Mouse (Mus musculus): ENCODE measurements around the gene Plekha7. TPM values are rescaled to one million over a fixed set of nuclear protein-coding genes. Genes with fewer than 3 reads are reported as not detected.

The Plekha7 gene
- polyA plus RNA-seq, 1 experiment from 2014 or later: 10.4 TPM

DNA sequence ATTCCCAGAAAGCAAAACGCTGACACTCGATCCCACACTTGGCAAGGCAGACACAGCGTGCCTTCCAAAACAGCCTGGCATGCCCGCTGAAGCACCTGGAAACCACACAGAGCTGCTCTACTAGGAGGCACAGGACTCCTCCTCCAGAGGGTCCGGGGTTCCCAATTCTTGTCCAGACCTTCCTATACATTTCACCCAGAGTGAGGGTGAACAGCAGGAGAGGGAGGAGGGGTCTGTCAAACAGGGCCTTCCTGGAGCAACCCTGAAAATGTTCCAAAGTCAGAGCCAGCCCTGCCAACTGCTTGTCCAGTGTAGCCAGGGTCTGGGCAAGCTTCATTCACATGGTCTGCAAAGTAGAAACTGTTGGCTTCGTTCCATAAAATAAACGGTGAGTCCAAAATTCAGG, 81.3 kb downstream of the Plekha7 start:
- no peak for ATAC-seq (ENCODE audit: low FRiP score, low read depth)
- WGBS: 86% methylated on average over 7 of the region's 7 CpGs
- H3K27ac ChIP-seq: no peak overlapping the region

DNA sequence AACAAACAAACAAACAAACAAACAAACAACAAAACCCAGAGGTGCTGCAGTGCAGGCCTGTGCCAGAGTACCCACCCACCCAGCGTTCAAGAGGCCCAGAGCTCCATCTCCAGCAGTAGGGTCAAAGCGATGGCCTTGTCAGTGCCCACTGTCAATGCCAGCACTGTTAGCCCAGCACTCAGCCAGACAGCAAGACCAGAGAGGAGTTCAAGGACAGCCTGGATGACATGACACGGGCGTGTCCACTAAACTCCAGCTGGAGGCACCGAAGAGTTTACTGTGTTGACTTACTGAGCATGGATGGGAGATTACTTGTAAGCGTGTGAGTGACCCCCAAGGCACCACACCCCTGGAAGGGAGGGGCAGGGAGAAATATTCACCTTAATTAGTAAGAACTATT, 81.9 kb downstream of the Plekha7 start:
- 94% methylated on average over 6 of the region's 6 CpGs for WGBS
- no peak overlapping the region for H3K27ac ChIP-seq
- H3K9ac ChIP-seq: no peak overlapping the region
- H3K4me1 ChIP-seq: peaks cover 17% of the 10 kb centered on the region
- no peaks in the 10 kb centered on the region for H3K27me3 ChIP-seq (replicated peaks)
- H3K36me3 ChIP-seq: no peaks in the 10 kb centered on the region
- no peak overlapping the region for H3K4me3 ChIP-seq
- no peaks in the 10 kb centered on the region for H3K9me3 ChIP-seq
- no peak overlapping the region for H3K4me2 ChIP-seq (replicated peaks)
- no peak for ATAC-seq (ENCODE audit: low FRiP score, low read depth)

More for the DNA sequence above, 81.3 kb downstream of the Plekha7 start:
- Histone ChIP-seq H3K9me3 (no peaks in the 10 kb centered on the region), H3K4me2 (replicated peaks) (no peak overlapping the region), H3K36me3 (no peaks in the 10 kb centered on the region), H3K4me3 (no peak overlapping the region), H3K27me3 (replicated peaks) (no peaks in the 10 kb centered on the region), H3K9ac (no peak overlapping the region), H3K4me1 (peaks cover 12% of the 10 kb centered on the region)

DNA sequence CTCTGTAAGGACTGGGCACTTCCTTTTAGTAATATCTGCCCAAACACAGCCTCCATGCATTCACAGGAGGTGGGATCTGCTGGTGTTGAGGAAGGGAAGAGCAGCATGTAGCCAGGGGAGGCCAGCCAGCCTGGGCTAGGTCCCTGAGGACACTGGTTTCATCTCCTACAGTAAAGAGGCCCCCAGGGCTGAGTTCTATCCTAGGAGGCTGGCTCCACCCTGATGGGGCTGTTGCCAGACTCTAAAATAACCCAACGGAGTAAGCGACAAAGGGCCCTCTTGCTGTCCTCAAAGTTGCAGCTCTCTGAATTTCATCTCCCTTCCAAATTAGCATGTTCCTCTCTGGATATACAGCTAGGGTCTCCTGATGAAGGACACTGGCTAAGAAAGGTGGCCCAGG, 83.6 kb downstream of the Plekha7 start:
- H3K27me3 ChIP-seq (replicated peaks): no peaks in the 10 kb centered on the region
- no peak overlapping the region for H3K4me2 ChIP-seq (replicated peaks)
- no peaks in the 10 kb centered on the region for H3K9me3 ChIP-seq
- 74% methylated on average over 2 of the region's 2 CpGs for WGBS
- no peak overlapping the region for H3K27ac ChIP-seq
- no peak overlapping the region; the same call in 1 of the 2 replicates for H3K9ac ChIP-seq
- ATAC-seq (ENCODE audit: low FRiP score, low read depth): no peak
- peaks cover 20% of the 10 kb centered on the region for H3K4me1 ChIP-seq
- H3K4me3 ChIP-seq: no peak overlapping the region
- H3K36me3 ChIP-seq: no peaks in the 10 kb centered on the region

DNA sequence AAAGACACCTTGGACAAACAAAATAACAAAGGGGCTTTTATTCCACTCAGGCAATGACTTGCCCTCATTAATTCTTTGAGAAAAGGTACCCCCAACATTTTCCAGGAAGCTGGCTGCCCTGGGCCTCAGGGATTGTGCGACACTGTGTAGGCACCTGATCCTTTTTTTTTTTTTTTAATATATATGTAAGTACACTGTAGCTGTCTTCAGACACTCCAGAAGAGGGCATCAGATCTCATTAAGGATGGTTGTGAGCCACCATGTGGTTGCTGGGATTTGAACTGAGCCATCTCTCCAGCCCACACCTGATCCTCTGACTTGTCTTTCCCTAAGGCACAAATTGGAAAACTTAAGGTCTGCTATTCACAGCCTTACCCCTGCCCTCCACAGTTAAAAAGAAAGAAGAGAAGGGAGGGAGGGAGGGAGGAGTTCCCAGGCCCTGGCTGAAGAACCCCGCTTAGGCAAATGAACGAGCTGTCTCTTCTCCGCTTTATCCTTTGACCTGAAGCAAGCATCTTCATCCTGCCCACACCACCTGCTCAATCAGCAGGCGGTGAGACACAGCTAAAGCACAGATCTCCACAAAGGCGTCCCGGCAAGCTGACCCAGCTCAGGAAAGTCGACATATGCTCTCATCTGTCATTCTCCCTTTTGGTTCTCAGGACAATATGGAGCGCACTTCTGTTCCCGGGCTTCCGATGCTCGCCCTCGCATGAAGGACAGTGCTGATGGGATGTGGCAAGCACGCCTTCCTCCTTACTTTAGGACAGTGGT, 85.0 kb downstream of the Plekha7 start:
- Histone ChIP-seq H3K4me2 (replicated peaks) (no peak overlapping the region), H3K4me3 (no peak overlapping the region), H3K9ac (no peak overlapping the region), H3K36me3 (no peaks in the 10 kb centered on the region), H3K27me3 (replicated peaks) (no peaks in the 10 kb centered on the region), H3K9me3 (no peaks in the 10 kb centered on the region), H3K4me1 (peaks cover 20% of the 10 kb centered on the region), H3K27ac (no peak overlapping the region)
- whole genome bisulfite sequencing: 35% methylated on average over 14 of the region's 14 CpGs
- ATAC-seq (ENCODE audit: low FRiP score, low read depth): no peak

DNA sequence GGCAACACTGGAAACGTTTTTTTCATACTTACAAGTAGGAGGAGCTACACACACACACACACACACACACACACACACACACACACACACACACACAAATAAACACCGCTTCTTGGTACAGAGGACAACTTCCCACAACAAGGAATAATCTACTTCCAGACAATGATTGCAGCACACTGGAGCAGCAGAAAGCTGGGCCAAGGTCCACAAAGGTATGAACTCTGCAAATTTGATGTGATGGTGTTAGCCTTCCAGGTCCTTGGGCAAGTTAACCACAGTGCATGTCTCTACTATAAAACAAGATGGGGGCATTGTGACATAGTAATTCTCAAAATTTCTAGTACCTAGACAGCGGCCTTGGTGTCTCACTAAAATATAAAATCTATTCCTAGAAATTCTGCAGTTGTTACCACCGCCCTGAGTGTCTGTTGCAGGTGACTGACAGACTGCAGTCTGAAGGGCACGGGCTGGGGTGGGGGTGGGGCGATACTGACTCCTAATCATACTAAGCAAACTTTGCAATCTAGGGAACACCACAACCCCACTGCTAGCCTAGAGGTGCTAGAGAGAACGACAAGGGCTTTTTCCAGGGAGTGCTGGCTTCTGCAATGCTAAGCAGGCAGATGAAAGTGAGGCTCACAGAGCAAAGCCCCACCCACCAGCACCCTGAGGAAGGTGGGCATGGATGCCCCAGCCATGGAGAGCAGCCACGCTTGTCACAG, 85.7 kb downstream of the Plekha7 start:
- Histone ChIP-seq H3K9me3 (no peaks in the 10 kb centered on the region), H3K27me3 (replicated peaks) (no peaks in the 10 kb centered on the region), H3K4me2 (replicated peaks) (no peak overlapping the region), H3K9ac (no peak overlapping the region), H3K36me3 (no peaks in the 10 kb centered on the region), H3K4me1 (peaks cover 20% of the 10 kb centered on the region), H3K27ac (no peak overlapping the region), H3K4me3 (no peak overlapping the region)
- 59% methylated on average over 8 of the region's 8 CpGs for WGBS
- 0 out of 2 replicates have a peak, but pooled peaks have one; percentile 27 for ATAC-seq (ENCODE audit: low FRiP score, low read depth)

DNA sequence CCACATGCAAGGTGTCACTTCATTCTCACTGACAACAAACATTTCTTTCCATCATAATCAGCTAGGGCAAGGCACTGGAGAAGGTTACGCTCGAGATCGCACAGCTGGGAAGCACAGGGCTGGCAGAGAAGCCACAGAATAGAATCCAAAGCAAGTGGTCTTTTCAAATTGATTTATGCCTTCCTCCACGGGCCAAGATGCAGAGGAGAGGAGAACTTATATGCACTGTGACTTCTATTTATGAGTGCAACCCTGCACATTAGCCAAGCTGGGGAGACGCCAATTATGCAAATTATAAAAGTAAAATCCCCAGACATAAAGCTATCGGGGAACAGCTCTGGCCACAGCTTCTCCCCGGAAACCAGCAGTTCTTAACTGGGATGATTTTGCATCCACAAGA, 86.3 kb downstream of the Plekha7 start:
- ATAC-seq (ENCODE audit: low FRiP score, low read depth): 0 out of 2 replicates have a peak, but pooled peaks have one; percentile 51
- no peaks in the 10 kb centered on the region for H3K36me3 ChIP-seq
- H3K27ac ChIP-seq: no peak overlapping the region
- WGBS: 20% methylated on average over 7 of the region's 7 CpGs
- H3K4me3 ChIP-seq: no peak overlapping the region
- no peak overlapping the region for H3K9ac ChIP-seq
- H3K27me3 ChIP-seq (replicated peaks): no peaks in the 10 kb centered on the region
- H3K4me2 ChIP-seq (replicated peaks): no peak overlapping the region
- H3K9me3 ChIP-seq: no peaks in the 10 kb centered on the region
- H3K4me1 ChIP-seq: peaks cover 20% of the 10 kb centered on the region

DNA sequence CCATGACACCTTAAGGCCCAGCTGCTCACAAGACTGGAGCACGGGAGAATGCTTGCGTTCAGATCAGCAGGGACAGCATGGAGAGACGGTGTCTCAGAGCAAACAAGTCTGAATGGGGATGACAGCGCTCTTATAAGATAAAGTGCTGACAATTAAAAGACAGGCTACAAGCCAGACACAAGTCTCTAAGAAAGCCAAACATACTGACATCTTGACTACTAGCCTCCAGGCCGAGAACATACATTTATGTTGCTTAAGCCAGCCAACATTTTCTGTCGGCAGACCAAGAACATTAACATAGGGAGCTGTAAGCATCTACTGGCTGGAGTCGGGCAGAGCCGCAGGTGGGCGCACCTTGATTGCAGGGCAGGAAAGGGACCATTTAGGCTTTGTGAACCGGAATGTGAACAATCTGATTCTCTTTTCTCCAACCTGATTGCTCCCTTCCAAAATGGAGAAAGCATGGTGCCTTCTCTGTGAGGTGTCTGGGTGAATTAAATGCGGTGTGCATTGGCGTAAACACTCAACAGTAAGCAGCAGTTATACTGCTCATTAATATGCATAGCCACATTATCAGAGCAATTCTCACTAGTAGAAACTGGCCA, 88.0 kb downstream of the Plekha7 start:
- Histone ChIP-seq H3K4me2 (replicated peaks) (no peak overlapping the region), H3K9me3 (no peaks in the 10 kb centered on the region), H3K9ac (no peak overlapping the region), H3K27ac (no peak overlapping the region), H3K4me1 (peaks cover 20% of the 10 kb centered on the region), H3K4me3 (no peak overlapping the region), H3K27me3 (replicated peaks) (no peaks in the 10 kb centered on the region), H3K36me3 (no peaks in the 10 kb centered on the region)
- no peak for ATAC-seq (ENCODE audit: low FRiP score, low read depth)
- WGBS: 82% methylated on average over 12 of the region's 12 CpGs

DNA sequence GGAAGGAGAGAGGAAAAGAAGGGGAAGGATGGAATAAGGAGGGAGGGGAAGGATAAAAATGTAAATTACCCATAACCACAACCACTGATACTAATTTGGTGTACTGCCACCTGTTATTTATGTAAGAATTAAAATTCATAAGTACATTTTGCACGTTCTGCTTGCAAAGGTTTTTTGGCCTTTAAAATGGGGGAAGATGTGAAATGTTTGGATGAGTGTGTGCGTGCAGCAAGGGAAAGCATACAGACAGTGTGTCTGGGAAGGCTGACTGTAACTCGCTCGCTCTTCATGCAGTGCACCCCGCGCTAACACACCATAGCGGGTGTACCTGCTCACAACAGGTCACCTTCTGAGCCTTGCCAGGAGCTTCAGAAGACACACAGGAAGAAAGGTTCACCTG, 90.4 kb downstream of the Plekha7 start:
- Histone ChIP-seq H3K27ac (no peak overlapping the region), H3K36me3 (no peaks in the 10 kb centered on the region), H3K4me1 (peaks cover 16% of the 10 kb centered on the region), H3K27me3 (replicated peaks) (no peaks in the 10 kb centered on the region), H3K9me3 (no peaks in the 10 kb centered on the region), H3K9ac (no peak overlapping the region), H3K4me3 (no peak overlapping the region), H3K4me2 (replicated peaks) (no peak overlapping the region)
- ATAC-seq (ENCODE audit: low FRiP score, low read depth): no peak
- WGBS: 97% methylated on average over 7 of the region's 7 CpGs

DNA sequence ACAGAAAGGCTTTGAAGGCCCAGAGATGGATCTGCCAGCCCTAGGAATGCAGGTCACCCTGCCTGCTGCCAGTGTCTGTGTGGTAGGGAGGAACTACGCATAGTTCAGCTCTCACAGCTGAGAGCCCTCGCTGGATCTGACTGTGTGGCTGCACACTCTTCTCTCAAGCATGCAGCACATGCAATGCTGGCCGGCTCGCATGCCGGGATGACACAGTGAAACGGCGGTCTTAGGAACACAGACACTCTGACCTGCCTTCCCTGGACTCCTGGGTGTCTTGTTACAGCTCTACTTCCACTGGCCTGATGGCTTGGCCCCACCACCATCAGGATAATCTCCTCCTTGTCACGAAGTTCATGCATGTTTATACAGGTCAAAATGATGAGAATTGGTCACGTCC, 96.3 kb downstream of the Plekha7 start:
- Histone ChIP-seq H3K4me2 (replicated peaks) (no peak overlapping the region), H3K4me1 (peaks cover 36% of the 10 kb centered on the region), H3K9me3 (no peaks in the 10 kb centered on the region), H3K4me3 (no peak overlapping the region), H3K9ac (no peak overlapping the region), H3K27me3 (replicated peaks) (no peaks in the 10 kb centered on the region), H3K36me3 (no peaks in the 10 kb centered on the region), H3K27ac (no peak overlapping the region)
- WGBS: 43% methylated on average over 9 of the region's 9 CpGs
- ATAC-seq (ENCODE audit: low FRiP score, low read depth): no peak

DNA sequence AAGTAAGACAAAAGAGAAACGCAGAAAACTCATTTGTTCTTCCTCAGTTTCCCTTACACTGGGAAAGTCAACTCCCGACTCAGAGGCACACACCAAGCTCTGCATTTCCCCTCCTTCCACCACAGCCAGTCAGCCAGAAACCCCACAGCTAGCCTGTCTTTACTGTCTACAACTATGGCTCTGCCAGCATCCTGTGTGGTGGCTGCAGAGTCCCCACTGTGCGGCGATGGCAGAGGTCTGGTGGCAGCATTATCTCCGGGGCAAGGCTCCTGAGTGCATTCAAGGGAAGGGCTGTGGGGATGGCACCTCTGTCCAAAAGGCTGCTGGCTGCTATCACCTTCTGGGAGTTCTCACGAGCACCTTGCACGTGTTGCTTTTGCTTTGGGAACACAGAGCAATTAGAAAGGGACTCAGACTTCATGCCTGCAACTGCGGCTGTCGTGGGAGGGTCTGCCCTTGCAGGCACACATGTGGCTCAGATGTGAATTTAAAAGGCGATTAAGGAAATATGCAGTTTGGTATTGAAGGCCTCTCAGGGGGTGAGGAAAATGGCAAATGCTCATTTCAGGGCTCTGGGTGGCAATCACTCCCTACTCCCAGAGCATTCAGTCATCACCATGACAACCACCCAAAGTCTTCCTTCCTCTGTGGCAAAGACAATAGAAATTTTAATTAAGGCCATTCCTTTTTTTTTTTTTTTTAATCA, 98.1 kb downstream of the Plekha7 start:
- peak; percentile 62 for ATAC-seq (ENCODE audit: low FRiP score, low read depth)
- 22% methylated on average over 10 of the region's 10 CpGs for WGBS
- Histone ChIP-seq H3K4me2 (replicated peaks) (peak overlapping the region; percentile 24), H3K27me3 (replicated peaks) (no peaks in the 10 kb centered on the region), H3K9me3 (no peaks in the 10 kb centered on the region), H3K9ac (no peak overlapping the region), H3K36me3 (no peaks in the 10 kb centered on the region), H3K27ac (no peak overlapping the region), H3K4me3 (no peak overlapping the region), H3K4me1 (peaks cover 36% of the 10 kb centered on the region)

DNA sequence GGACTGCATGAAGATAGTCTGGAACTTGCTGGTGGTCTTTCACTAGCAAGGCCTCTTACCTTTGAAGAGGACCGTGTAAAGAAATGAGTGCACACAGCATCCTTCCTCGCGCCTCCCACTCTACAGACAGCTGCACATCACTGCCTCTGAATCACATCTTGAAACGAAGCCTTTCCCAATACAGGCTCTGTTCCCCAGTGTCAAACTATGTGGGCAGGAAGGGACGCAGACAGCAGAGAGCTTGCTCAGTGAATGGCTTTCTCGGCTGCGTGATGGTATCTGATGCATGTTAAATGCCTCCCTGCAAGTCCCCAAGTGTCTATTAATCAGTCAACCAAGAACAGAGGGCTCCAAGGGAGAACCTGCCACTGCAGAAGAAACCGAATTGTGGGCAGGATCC, 99.3 kb downstream of the Plekha7 start:
- no peaks in the 10 kb centered on the region for H3K9me3 ChIP-seq
- peaks cover 36% of the 10 kb centered on the region for H3K4me1 ChIP-seq
- no peak overlapping the region for H3K27ac ChIP-seq
- no peak overlapping the region for H3K4me3 ChIP-seq
- WGBS: 31% methylated on average over 8 of the region's 8 CpGs
- no peaks in the 10 kb centered on the region for H3K36me3 ChIP-seq
- no peaks in the 10 kb centered on the region for H3K27me3 ChIP-seq (replicated peaks)
- no peak overlapping the region for H3K4me2 ChIP-seq (replicated peaks)
- no peak for ATAC-seq (ENCODE audit: low FRiP score, low read depth)
- no peak overlapping the region for H3K9ac ChIP-seq

All from neural tube, embryonic 12.5 days (tissue).